Mouse (Mus musculus) hindbrain, embryonic 13.5 days (tissue): ENCODE data around the gene Hat1. TPM values are rescaled to one million over a fixed set of nuclear protein-coding genes. Genes with fewer than 3 reads are reported as not detected.

Experiments
- ATAC-seq: fragments of 200-750 bp; cut with Nextera tagmentation; 2 replicates; pipeline ENCODE4 v1.8.0; 2017; ENCODE audit warnings: moderate TSS enrichment; ENCODE audit not compliant: low FRiP score
- H3K27ac ChIP-seq: fragments of 300-500 bp; sonication (generic); 2 replicates; pipeline ENCODE4 v1.5.1; 2015; ENCODE audit warnings: inconsistent platforms, mild to moderate bottlenecking, moderate library complexity
- H3K27me3 ChIP-seq: fragments of 300-500 bp; sonication (generic); 2 replicates; pipeline ENCODE4 v1.6.1; 2015; ENCODE audit warnings: mild to moderate bottlenecking, inconsistent platforms
- H3K36me3 ChIP-seq: fragments of 300-500 bp; sonication (generic); 2 replicates; pipeline ENCODE4 v1.6.1; 2015; ENCODE audit warnings: mild to moderate bottlenecking, inconsistent platforms
- H3K4me1 ChIP-seq: fragments of 300-500 bp; sonication (generic); replicated peaks from 2 replicates; pipeline ENCODE4 v1.6.1; 2015; ENCODE audit warnings: inconsistent platforms
- H3K4me2 ChIP-seq: fragments of 300-500 bp; sonication (generic); 2 replicates; pipeline ENCODE4 v1.6.1; 2015; ENCODE audit warnings: inconsistent platforms, mild to moderate bottlenecking, moderate library complexity
- H3K4me3 ChIP-seq: fragments of 300-500 bp; sonication (generic); 2 replicates; pipeline ENCODE4 v1.5.1; 2015; ENCODE audit warnings: mild to moderate bottlenecking, inconsistent platforms
- H3K9ac ChIP-seq: fragments of 300-500 bp; sonication (generic); 2 replicates; pipeline ENCODE4 v1.6.1; 2015; ENCODE audit warnings: mild to moderate bottlenecking, inconsistent platforms
- H3K9me3 ChIP-seq: fragments of 300-500 bp; sonication (generic); 2 replicates; pipeline ENCODE4 v1.6.1; 2016; ENCODE audit warnings: inconsistent platforms
- WGBS: fragments of 180-500 bp; shearing (Covaris S2); methylation state at CpG from one replicate; pipeline ENCODE4 v1.1.7; 2015; 5-methylcytosine and 5-hydroxymethylcytosine counted together
- polyA plus RNA-seq: library from polyadenylated mRNA; unstranded; fragments of >200 nt; fragmentation: Nextera tagmentation; extraction: Ambion mirVana; gene quantifications from 2 replicates; pipeline ENCODE4 v1.2.1, GENCODE M21; 2015

Gene Hat1
- polyA plus RNA-seq, 1 experiment from 2014 or later: 61.3 TPM

DNA sequence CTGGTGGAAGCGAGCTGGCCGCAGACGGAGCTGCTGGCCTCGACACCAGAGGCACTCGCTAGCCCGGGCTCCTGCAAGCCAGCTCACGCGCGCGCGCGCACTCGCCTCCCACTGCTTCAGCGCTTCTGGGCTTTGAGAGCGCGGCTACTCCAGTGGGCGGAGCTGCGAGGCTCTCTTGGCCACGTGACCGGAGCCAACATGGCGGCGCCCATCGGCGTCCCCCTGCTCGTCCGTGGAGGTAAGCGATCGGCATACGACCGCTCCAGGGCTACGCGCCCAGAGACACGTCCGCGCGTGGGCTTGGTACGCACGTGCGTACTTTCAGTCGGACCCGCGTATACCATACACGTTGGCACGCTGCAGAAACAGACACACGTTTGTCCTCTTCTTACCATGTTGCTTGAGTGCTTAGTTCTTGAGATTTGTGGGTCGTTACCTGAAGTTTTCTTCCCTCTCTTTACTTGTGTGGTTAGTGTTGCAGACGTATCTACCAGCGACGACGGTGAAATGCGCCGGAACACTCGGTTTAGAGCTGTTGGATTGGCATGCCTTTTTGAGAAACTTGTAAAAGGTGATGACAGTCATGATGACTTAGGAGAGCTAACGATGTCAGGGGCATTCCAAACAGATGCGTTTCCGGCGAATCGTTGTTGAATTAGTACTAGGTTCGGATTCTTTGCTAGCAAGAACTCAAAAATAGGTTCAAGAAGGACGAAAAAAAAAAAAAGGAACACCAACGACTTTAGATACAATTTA is 64.6 kb downstream of the Hat1 start, which contains the start of gene Metap1d:
Metap1d (plus strand) TSS at position 116 of the 756 bp plus-strand sequence.
- under 1% methylated on average over 61 of the region's 61 CpGs for WGBS
- no peaks in the 10 kb centered on the region for H3K36me3 ChIP-seq
- peak within 1 kb of the TSS; percentile 77 for H3K4me2 ChIP-seq
- H3K4me1 ChIP-seq: peaks cover 3% of the 10 kb centered on the region; the same call in 1 of the 2 replicates
- H3K9ac ChIP-seq: peak within 1 kb of the TSS; percentile 70
- peak; percentile 97 for ATAC-seq
- H3K4me3 ChIP-seq: peak within 1 kb of the TSS; percentile 63
- H3K27ac ChIP-seq: peak within 1 kb of the TSS; percentile 59; the same call in 1 of the 2 replicates
- H3K9me3 ChIP-seq: no peaks in the 10 kb centered on the region
- H3K27me3 ChIP-seq: peaks cover 18% of the 10 kb centered on the region

DNA sequence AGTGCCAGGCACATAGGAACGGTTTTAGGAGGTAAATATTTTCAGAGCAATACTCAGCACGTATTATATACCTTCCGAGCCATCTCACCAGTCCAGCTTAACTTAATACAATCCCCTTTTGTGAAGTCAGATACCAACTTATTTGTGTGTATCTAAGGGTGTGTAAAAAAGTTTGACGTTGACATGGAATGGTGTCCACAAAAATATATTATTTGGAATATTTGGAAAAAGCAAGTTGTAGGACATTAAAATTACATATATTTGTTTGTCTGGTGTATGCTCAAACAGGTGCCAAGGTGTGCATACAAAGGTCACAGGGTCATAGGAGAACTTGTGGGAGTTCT is 65.1 kb downstream of the Hat1 start:
- 46% methylated on average over 4 of the region's 4 CpGs for WGBS
- no peak for ATAC-seq
- H3K9me3 ChIP-seq: no peaks in the 10 kb centered on the region
- H3K4me2 ChIP-seq: peak overlapping the region; percentile 77
- H3K27ac ChIP-seq: no peak overlapping the region
- H3K9ac ChIP-seq: no peak overlapping the region; the same call in 1 of the 2 replicates
- H3K36me3 ChIP-seq: no peaks in the 10 kb centered on the region
- peaks cover 14% of the 10 kb centered on the region for H3K27me3 ChIP-seq
- peak overlapping the region; percentile 63 for H3K4me3 ChIP-seq
- peaks cover 3% of the 10 kb centered on the region; the same call in 1 of the 2 replicates for H3K4me1 ChIP-seq

DNA sequence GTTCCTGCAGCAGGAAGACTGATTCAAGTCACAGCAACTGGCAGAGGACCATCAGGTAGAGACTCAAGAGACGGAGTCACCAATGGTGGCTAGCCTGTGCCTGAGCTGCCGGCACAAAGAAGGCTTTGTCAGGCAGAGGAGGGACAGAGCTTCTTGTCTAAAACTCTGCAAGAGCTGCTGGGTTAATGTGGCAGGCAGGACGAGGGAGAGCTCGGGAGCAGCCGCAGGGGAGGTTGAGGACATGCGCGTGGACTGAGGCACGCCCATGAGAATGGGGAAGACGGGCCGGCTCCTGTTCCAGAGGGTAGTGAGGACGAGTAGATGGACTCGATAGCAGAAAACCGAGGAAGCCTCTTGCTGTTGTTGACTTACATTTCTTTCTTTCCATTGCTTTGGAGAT is 69.9 kb downstream of the Hat1 start:
- no peaks in the 10 kb centered on the region for H3K27me3 ChIP-seq
- ATAC-seq: no peak
- no peaks in the 10 kb centered on the region for H3K9me3 ChIP-seq
- no peak overlapping the region for H3K4me2 ChIP-seq
- 0 out of 2 replicates have a peak, but pooled peaks cover 3% of the 10 kb centered on the region for H3K4me1 ChIP-seq
- H3K4me3 ChIP-seq: no peak overlapping the region
- 61% methylated on average over 13 of the region's 13 CpGs for WGBS
- no peak overlapping the region for H3K9ac ChIP-seq
- H3K36me3 ChIP-seq: no peaks in the 10 kb centered on the region
- no peak overlapping the region for H3K27ac ChIP-seq

DNA sequence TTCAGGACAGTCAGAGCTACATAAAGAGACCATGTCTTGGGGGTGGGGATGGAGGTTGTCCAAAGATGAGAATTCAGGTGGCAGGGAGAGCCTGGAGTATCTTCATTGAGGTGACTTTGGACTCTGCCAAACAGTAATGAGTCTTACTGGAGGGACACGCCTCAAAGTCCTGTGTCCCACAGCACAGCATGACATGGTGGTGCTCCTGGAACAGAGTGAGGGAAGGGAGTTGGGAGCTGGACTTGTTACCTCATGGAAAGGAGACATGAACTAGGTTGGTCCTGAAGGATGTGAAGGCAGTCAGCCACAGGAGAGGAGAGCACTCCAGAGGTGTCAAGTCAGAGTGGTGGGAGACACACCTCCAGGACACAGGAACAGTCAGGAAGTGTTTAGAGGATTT is 70.9 kb downstream of the Hat1 start:
- Histone ChIP-seq H3K4me3 (no peak overlapping the region), H3K9me3 (no peaks in the 10 kb centered on the region), H3K27ac (no peak overlapping the region), H3K36me3 (no peaks in the 10 kb centered on the region), H3K9ac (no peak overlapping the region), H3K4me2 (no peak overlapping the region), H3K4me1 (no peaks in the 10 kb centered on the region), H3K27me3 (no peaks in the 10 kb centered on the region)
- ATAC-seq: no peak
- WGBS: 93% methylated on average over 1 of the region's 1 CpGs

DNA sequence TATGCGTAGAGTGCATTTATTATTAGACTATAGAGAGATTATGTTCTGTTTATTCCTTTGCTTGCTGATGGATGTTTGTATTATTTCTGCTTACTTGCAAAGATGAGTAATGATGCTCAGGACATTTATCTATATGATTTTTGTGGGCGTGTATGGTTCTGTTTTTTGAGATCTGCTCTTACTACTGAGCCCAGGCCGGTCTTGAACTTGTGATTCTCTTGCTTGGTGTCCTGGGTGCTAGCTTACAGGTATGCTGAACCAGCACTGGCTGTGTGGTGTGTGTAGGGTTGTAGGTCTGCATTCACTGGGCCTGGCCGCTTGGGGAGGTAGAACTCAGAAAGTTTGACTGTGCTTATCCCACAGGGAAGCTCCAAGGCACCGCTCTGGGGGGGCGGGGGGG is 72.4 kb downstream of the Hat1 start:
- no peaks in the 10 kb centered on the region for H3K36me3 ChIP-seq
- H3K4me3 ChIP-seq: no peak overlapping the region
- peaks cover 4% of the 10 kb centered on the region for H3K4me1 ChIP-seq
- H3K27me3 ChIP-seq: no peaks in the 10 kb centered on the region
- H3K27ac ChIP-seq: no peak overlapping the region
- no peak overlapping the region for H3K9ac ChIP-seq
- H3K4me2 ChIP-seq: no peak overlapping the region
- no peaks in the 10 kb centered on the region for H3K9me3 ChIP-seq
- ATAC-seq: no peak
- WGBS: 76% methylated on average over 6 of the region's 6 CpGs

DNA sequence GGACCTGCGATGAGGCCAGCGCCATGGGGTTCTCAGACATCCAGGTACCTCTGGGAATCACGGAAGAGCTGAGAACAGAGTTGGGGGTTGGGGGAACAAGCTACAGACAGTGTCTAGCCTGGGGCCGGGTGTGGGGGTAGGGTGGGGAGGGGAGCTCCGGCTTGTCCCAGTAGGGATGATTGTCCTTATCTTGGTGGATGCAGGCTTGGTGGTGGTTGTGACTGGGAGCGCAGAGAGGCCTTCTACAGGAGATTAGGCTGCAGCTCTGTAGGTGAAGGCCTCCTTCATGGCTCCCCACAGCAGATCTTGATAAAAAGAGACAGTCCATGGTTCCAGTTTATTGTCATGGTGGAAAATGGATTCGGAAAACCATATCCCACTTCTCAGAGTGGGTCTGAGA is 72.8 kb downstream of the Hat1 start:
- Histone ChIP-seq H3K4me2 (no peak overlapping the region), H3K36me3 (no peaks in the 10 kb centered on the region), H3K27ac (no peak overlapping the region), H3K9me3 (no peaks in the 10 kb centered on the region), H3K27me3 (no peaks in the 10 kb centered on the region), H3K4me1 (peaks cover 7% of the 10 kb centered on the region), H3K9ac (no peak overlapping the region), H3K4me3 (no peak overlapping the region)
- no peak for ATAC-seq
- 66% methylated on average over 7 of the region's 7 CpGs for WGBS

DNA sequence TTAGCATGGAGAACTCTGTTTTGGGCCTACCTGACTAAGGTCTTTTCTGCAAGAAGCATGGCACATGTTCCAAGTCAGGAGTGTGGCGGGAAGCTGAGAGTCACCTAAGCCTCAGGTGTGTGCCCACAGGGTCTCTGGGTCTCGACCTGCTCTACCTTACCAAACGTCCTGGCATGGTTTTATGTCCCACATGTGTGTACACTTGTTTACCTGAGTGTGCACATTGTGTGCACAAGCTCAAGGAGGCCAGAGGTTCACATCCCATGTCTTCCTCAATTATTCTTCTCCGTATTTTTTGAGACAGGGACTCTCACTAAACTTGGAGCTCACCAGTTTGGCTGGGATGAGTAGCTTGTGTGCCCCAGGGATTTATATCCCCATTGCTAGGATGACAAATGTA is 73.3 kb downstream of the Hat1 start:
- H3K4me3 ChIP-seq: no peak overlapping the region
- H3K27ac ChIP-seq: no peak overlapping the region
- WGBS: 88% methylated on average over 4 of the region's 4 CpGs
- peaks cover 9% of the 10 kb centered on the region for H3K4me1 ChIP-seq
- H3K36me3 ChIP-seq: no peaks in the 10 kb centered on the region
- no peak overlapping the region for H3K4me2 ChIP-seq
- no peak for ATAC-seq
- no peaks in the 10 kb centered on the region for H3K9me3 ChIP-seq
- H3K9ac ChIP-seq: no peak overlapping the region
- H3K27me3 ChIP-seq: no peaks in the 10 kb centered on the region

DNA sequence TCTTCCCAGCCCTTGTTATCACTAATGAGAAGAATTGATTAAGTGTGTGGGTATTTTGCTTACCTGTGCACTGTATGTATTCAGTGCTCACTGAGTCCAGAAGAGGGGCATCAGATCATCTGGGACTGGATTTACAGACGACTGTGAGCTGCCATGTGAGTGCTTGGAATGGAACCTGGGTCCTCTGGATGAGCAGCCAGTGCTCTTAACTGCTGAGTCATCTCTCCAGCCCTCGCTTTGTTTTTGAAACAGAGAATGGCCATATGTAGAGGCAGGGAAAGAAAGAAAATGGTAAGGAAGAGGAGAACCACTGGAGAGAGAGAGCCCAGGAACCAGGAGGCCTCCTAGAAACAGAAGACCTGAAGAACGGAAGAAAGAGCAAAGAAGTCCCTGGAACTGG is 73.8 kb downstream of the Hat1 start:
- H3K4me2 ChIP-seq: no peak overlapping the region
- H3K36me3 ChIP-seq: no peaks in the 10 kb centered on the region
- ATAC-seq: no peak
- no peak overlapping the region for H3K27ac ChIP-seq
- H3K9ac ChIP-seq: no peak overlapping the region
- H3K27me3 ChIP-seq: no peaks in the 10 kb centered on the region
- no peak overlapping the region for H3K4me3 ChIP-seq
- 69% methylated on average over 3 of the region's 3 CpGs for WGBS
- no peaks in the 10 kb centered on the region for H3K9me3 ChIP-seq
- peaks cover 9% of the 10 kb centered on the region for H3K4me1 ChIP-seq

DNA sequence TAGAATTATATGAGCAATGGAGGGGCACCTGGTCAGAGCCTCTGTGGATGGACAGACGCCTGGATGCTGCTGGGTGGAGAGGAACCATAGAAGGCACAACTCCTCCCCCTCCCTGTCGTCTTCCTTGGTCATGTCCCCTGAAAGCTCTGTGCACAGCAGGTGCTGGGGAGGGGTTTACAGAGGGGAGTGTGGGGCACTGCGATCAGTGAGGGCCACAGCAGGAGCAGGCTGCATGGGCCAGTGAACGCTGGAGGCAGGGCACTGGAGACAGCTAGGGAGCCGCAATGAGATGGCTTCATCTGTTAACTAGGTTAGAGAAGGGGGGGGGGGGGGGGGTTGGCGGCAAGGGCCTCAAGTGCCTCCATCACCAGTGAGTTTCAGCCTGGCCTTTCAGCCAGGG is 77.3 kb downstream of the Hat1 start:
- no peak overlapping the region for H3K4me2 ChIP-seq
- no peak overlapping the region for H3K4me3 ChIP-seq
- peak overlapping the region; percentile 30; the same call in 1 of the 2 replicates for H3K27ac ChIP-seq
- peaks cover 9% of the 10 kb centered on the region for H3K4me1 ChIP-seq
- H3K27me3 ChIP-seq: no peaks in the 10 kb centered on the region
- no peaks in the 10 kb centered on the region for H3K9me3 ChIP-seq
- no peak for ATAC-seq
- 4% methylated on average over 6 of the region's 6 CpGs for WGBS
- no peak overlapping the region for H3K9ac ChIP-seq
- no peaks in the 10 kb centered on the region for H3K36me3 ChIP-seq

DNA sequence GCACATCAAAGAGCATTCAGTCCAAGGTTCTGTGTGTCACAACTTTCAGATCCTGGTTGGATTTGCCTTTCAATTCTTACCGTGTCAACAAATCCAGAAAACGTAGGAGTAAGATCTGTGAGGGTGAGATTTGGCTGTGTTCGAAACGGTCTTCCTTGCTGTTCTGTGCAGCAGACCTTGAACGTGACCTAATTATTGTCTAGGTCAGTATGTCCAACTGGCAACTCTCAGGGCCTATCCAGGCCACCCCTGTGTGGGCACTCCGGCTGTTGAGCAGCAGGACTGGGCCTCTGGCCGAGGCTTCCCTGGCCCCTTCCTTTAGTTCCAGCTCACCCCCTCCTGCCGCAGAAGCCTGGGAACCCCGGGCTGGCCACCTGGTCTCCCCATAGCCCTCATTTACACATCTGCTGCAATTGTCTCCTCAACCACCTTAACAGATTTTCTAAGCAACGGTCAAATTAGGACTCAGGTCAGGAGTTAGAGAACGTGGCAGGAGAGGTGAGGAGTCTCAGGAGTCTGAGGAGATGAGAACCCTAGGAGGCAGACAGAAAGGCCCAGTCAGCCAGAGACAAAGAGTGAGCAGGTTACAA is 78.2 kb downstream of the Hat1 start:
- ATAC-seq: no peak
- H3K9me3 ChIP-seq: no peaks in the 10 kb centered on the region
- H3K9ac ChIP-seq: no peak overlapping the region
- H3K4me2 ChIP-seq: no peak overlapping the region
- WGBS: 55% methylated on average over 11 of the region's 11 CpGs
- no peaks in the 10 kb centered on the region for H3K27me3 ChIP-seq
- H3K27ac ChIP-seq: no peak overlapping the region
- H3K36me3 ChIP-seq: no peaks in the 10 kb centered on the region
- peaks cover 9% of the 10 kb centered on the region for H3K4me1 ChIP-seq
- no peak overlapping the region for H3K4me3 ChIP-seq

DNA sequence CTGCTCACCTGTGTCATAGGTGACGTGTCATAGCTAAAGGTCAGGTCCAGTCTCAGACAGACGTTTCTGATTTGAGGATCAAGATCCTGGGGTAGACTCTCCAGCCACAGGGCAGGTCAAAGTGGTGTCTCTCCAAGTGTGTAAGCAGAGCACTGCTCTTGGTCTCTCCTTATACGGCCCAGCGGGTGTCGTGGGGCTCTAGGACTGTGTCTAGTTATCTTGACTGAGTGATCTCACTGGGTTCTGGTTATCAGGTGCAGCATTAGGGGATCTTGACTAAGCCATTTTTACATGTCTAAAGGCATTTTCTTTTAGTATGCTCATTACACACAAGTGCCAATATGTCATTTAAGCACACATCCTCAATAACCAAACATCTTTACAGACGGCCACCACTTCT is 82.3 kb downstream of the Hat1 start:
- ATAC-seq: no peak
- no peak overlapping the region for H3K4me3 ChIP-seq
- H3K27me3 ChIP-seq: no peaks in the 10 kb centered on the region
- H3K9me3 ChIP-seq: no peaks in the 10 kb centered on the region
- no peak overlapping the region for H3K27ac ChIP-seq
- H3K36me3 ChIP-seq: no peaks in the 10 kb centered on the region
- no peak overlapping the region for H3K9ac ChIP-seq
- no peak overlapping the region for H3K4me2 ChIP-seq
- peaks cover 20% of the 10 kb centered on the region for H3K4me1 ChIP-seq
- 89% methylated on average over 6 of the region's 6 CpGs for WGBS

DNA sequence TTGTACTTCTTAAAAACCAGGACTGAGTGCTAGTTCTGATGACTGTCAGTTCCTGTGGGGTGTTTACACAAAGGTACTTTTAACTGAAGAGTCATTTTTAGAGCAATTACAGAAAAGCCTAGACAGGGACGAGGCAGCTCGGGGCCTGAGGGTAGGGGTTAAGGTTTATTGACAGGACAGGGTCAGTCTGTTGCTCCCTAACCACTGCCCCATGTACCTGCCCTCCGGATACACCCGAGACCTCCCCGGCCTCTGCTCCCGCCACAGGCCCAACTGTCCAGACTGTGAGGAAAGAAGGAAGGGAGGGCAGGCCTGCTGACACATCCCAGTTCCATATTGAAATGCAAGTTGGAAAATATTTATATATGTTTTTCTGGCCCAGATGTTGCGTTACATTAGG is 85.1 kb downstream of the Hat1 start:
- Histone ChIP-seq H3K4me1 (peaks cover 14% of the 10 kb centered on the region), H3K27ac (no peak overlapping the region), H3K9me3 (no peaks in the 10 kb centered on the region), H3K4me2 (no peak overlapping the region), H3K9ac (no peak overlapping the region), H3K36me3 (no peaks in the 10 kb centered on the region), H3K4me3 (no peak overlapping the region), H3K27me3 (no peaks in the 10 kb centered on the region)
- 74% methylated on average over 7 of the region's 7 CpGs for WGBS
- ATAC-seq: no peak

DNA sequence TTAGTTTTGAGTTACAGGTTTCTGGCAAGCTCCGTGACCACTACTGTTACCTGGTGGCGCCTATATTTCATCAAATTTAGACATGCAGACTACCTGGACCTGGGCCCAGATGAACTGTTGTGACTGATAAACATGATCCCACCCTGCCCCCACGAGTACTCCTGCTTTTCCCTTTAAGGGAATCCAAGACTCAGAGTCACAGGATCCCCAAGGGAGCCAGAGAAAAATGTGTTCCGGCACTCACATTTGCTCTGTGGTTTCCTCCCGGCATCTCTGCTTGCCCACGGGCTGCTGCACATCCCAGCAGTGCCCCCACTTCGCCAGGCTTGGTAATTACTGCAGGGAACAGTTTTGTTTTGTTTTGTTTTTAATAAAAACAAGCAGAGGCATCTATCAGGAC is 85.6 kb downstream of the Hat1 start:
- no peak for ATAC-seq
- H3K4me1 ChIP-seq: peaks cover 14% of the 10 kb centered on the region
- H3K36me3 ChIP-seq: no peaks in the 10 kb centered on the region
- WGBS: 44% methylated on average over 7 of the region's 7 CpGs
- H3K27me3 ChIP-seq: no peaks in the 10 kb centered on the region
- H3K4me3 ChIP-seq: no peak overlapping the region
- no peak overlapping the region for H3K4me2 ChIP-seq
- H3K9me3 ChIP-seq: no peaks in the 10 kb centered on the region
- no peak overlapping the region for H3K9ac ChIP-seq
- H3K27ac ChIP-seq: no peak overlapping the region
